Mouse (Mus musculus): Measurements from ENCODE around the gene Atp13a2.

The Atp13a2 gene

DNA sequence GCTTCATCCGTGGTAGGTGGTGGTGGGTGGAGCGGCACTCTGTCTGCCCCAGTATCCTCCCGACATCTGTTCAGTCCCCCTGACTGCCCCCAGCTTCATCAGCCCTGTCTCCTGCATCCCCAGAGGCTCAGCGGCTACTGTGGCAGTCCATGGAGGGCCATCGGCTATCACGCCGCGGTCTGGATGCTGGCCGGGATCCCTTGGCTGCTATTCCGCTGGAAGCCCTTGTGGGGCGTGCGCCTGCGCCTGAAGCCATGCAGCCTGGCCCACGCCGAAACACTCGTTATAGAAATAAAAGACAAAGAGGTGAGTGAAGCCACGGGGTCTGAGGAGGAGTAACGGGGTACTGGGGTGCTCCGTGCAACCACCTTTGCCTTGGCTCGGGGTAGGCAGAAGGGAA, 5.5 kb downstream of the Atp13a2 start:
- no peak for ATAC-seq (ENCODE audit: insufficient number of reproducible peaks, low FRiP score, low TSS enrichment)

GRCm38 (mm10) chr4:140993846-140994245, 7.2 kb downstream of the Atp13a2 start:
- no peak for ATAC-seq (ENCODE audit: insufficient number of reproducible peaks, low FRiP score, low TSS enrichment)

DNA sequence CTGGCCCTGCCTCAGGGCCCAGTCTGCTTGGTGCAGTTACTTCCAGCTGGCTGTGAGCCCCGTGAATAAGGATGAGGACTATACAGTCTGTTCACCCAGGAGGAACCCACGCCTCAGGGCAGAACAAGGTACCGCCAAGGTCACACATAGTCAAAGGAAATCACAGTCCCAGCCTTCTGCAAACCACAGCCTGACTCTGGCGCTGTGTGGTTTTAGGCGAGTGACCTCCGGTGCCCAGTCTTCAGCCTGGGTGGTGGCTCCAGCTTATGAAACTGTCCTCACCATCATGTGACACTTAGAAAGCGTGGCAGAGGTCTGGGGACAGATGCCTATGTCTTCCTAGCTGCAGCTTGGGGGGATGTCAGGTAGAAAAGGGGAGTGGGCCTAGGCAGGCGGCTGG, 9.1 kb downstream of the Atp13a2 start:
- ATAC-seq (ENCODE audit: insufficient number of reproducible peaks, low FRiP score, low TSS enrichment) = no peak

- no peak for ATAC-seq (ENCODE audit: insufficient number of reproducible peaks, low FRiP score, low TSS enrichment)
Measured at GRCm38 (mm10) chr4:140996812-140997211, 10.1 kb downstream of the Atp13a2 start.

DNA sequence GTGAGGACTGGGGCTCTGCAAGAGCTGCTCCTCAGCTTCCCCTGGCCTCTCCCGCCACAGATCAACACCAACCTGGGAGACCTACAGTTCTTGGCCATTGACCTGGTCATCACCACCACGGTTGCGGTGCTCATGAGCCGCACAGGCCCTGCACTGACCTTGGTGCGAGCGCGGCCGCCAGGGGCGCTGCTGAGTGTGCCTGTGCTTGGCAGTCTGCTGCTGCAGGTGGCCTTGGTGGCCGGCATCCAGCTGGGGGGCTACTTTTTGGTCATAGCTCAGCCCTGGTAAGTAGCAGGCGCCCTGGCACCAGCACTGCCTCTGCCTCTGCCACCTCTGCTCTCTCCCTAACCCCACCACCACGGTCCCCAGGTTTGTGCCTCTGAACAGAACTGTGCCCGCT, 19.3 kb downstream of the Atp13a2 start:
- ATAC-seq (ENCODE audit: insufficient number of reproducible peaks, low FRiP score, low TSS enrichment) = no peak

DNA sequence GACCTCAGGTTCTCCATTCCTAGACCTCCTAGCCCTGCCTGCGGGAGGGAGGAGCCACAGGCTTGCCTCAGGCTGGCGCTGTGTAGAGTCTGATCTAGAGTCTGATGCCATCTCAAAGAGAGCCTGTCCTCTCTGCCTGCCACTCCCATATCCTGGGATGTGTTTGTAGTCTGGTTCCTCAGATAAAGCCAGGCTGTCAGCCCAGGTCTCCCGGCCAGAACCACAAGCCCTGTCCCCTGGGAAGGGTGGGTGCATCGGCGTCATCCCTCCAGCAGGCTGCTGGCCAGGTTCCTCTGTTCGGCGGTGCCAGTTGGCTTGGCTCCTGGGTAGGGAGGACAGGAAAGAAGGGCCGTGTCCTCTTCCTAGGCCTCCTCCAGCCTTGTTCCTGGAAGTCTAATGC, 21.4 kb downstream of the Atp13a2 start:
- no peak for ATAC-seq (ENCODE audit: insufficient number of reproducible peaks, low FRiP score, low TSS enrichment)

- no peak for ATAC-seq (ENCODE audit: insufficient number of reproducible peaks, low FRiP score, low TSS enrichment)
Measured at GRCm38 (mm10) chr4:141010118-141010517, 23.4 kb downstream of the Atp13a2 start, which contains the start of gene Mfap2. Mfap2 (plus strand) TSS chr4:141010418.

- ATAC-seq (ENCODE audit: insufficient number of reproducible peaks, low FRiP score, low TSS enrichment) = no peak
Measured at GRCm38 (mm10) chr4:141010526-141010925, 23.9 kb downstream of the Atp13a2 start.

DNA sequence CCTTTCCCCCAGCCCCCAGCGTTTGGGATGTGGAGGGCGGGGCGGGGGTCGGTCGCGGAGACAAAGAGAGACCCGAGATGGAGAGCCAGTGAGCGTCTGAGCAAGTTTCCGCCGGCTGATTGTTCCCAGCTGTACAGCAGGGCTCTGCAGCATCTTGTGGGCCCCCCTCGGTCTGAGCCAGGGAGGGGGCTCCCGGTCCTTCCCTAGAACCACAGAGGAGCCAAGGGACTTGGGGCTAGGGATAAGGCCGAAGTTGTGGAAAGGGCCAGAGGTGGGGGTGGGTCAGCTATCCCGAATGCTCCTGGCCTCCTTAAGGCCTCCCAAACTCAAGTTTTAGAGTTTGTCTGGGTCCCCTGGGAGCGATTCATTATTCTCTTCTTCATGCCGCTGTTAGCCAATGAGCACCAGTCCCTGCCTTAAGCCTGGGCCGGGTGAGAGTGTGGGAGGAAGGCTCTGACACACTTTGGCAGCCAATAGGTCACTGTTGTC, 24.3 kb downstream of the Atp13a2 start:
- ATAC-seq (ENCODE audit: insufficient number of reproducible peaks, low FRiP score, low TSS enrichment) = no peak

GRCm38 (mm10) chr4:141011556-141012328, 25.1 kb downstream of the Atp13a2 start:
- peak; percentile 31; the same call in 1 of the 2 replicates for ATAC-seq (ENCODE audit: insufficient number of reproducible peaks, low FRiP score, low TSS enrichment)

- no peak for ATAC-seq (ENCODE audit: insufficient number of reproducible peaks, low FRiP score, low TSS enrichment)
Measured at GRCm38 (mm10) chr4:141012558-141012957, 25.9 kb downstream of the Atp13a2 start.

DNA sequence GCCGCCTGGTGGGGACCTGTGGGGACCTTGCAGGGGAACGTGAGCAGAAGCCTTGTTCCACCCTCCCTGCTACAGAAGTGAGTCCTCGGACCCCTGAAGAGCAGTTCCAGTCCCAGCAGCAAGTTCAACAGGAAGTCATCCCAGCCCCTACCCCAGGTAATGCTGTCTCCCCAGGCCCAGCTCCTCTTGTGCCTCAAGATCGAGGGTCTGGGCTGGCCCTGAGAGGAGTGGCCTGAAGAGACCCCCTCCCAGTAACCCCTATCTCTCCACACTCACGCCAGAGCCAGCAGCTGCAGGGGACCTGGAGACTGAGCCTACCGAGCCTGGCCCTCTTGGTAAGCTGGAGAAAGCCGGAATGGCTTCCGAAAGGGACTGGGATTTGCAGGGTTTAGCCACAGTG, 27.4 kb downstream of the Atp13a2 start:
- ATAC-seq (ENCODE audit: insufficient number of reproducible peaks, low FRiP score, low TSS enrichment) = no peak

GRCm38 (mm10) chr4:141014856-141015255, 28.2 kb downstream of the Atp13a2 start:
- no peak for ATAC-seq (ENCODE audit: insufficient number of reproducible peaks, low FRiP score, low TSS enrichment)

DNA sequence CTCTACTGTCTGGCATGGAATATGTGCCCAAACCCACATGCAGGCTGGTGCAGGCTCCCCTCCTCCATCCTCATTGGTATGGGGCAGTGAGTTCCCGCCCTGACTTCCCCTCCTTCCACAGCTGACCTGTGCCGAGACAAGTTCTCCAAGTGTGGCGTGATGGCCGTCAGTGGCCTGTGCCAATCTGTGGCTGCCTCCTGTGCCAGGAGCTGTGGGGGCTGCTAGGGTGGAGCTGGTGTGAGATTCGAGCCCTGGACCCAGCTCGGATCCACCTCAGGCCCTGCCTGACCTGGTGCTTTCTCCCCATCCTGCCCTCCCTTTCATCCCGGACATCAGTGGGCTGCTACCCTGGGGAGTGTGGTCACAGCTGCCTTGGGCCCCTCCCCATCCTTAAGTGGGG, 28.7 kb downstream of the Atp13a2 start:
- ATAC-seq (ENCODE audit: insufficient number of reproducible peaks, low FRiP score, low TSS enrichment) = no peak

GRCm38 (mm10) chr4:141016311-141016710, 29.6 kb downstream of the Atp13a2 start:
- no peak for ATAC-seq (ENCODE audit: insufficient number of reproducible peaks, low FRiP score, low TSS enrichment)

GRCm38 (mm10) chr4:141017657-141018436, 31.2 kb downstream of the Atp13a2 start:
- ATAC-seq (ENCODE audit: insufficient number of reproducible peaks, low FRiP score, low TSS enrichment) = no peak

DNA sequence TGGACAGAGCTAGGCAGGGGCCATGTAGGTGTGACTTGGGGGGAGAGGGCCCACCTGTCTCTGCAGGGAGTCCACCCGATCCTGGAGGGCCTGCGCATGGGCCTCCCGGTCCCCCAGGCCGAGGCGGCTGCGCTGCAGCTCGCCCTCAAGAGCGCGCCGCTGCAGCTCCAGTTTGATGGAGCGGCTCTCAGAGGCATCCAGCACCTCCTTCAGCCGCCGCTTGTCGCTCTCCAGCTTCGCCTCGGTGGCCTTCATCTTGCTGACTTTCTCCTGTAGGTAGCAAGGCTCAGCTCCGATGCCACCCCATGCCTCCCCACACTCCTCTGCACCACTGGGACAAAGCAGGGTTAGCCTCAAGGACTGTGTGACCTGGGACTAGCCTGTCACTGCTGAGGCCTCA, 33.5 kb downstream of the Atp13a2 start:
- no peak for ATAC-seq (ENCODE audit: insufficient number of reproducible peaks, low FRiP score, low TSS enrichment)

DNA sequence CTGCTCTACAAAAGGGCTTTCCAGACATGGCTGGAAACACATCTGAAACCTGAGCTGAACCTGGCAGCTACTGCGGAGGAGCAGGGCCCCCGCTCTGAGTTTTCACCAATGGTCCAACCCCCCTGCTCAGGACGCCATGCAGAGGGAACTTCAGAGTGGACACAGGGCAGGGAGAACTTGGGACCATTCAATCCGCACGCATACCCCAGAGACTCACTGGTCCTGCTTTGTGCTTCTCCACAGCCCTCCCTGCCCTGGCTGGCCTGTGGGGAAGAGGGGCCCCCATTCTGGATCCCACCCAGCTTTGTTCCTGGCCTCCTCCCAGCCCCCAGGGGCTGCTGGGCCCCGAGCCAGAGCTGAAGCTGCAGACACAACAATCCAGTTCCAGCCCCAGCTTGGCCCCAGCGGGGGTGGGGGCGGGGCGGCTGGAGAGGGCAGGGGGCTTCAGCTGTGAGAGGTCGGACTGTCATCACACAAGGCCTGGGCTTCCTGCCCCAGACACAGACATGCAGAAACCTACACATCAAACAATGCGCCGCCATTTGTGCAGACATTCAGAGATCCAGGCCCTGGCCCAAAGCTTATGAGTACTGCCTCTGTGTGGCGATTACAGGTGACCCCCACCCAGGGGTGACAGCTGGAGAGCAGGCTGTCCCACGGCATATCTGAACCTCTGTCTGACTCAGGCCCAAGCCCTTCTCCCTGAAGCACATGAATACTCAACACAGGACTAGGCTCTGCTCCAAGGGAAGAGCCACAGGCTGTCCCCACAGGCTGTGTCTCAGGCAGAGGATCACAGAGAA, 34.3 kb downstream of the Atp13a2 start:
- no peak for ATAC-seq (ENCODE audit: insufficient number of reproducible peaks, low FRiP score, low TSS enrichment)

GRCm38 (mm10) chr4:141021614-141021929, 34.9 kb downstream of the Atp13a2 start:
- peak; percentile 39; the same call in 1 of the 2 replicates for ATAC-seq (ENCODE audit: insufficient number of reproducible peaks, low FRiP score, low TSS enrichment)

- no peak for ATAC-seq (ENCODE audit: insufficient number of reproducible peaks, low FRiP score, low TSS enrichment)
Measured at GRCm38 (mm10) chr4:141024052-141024451, 37.4 kb downstream of the Atp13a2 start.

- no peak for ATAC-seq (ENCODE audit: insufficient number of reproducible peaks, low FRiP score, low TSS enrichment)
Measured at GRCm38 (mm10) chr4:141024992-141025391, 38.3 kb downstream of the Atp13a2 start.
